Mouse (Mus musculus) kidney, postnatal 10 days (tissue): ENCODE results near the gene Zfp385c.
"Not testable (repeated sequence)": the region's sequence is repeated elsewhere in the genome, so short reads cannot be mapped to it uniquely, and the experiment has no call there.

Experiments used
- DNase-seq: peaks from one replicate; pipeline ENCODE4 v3.0.0; 2021; ENCODE audit warnings: mixed read lengths

Zfp385c gene

DNA sequence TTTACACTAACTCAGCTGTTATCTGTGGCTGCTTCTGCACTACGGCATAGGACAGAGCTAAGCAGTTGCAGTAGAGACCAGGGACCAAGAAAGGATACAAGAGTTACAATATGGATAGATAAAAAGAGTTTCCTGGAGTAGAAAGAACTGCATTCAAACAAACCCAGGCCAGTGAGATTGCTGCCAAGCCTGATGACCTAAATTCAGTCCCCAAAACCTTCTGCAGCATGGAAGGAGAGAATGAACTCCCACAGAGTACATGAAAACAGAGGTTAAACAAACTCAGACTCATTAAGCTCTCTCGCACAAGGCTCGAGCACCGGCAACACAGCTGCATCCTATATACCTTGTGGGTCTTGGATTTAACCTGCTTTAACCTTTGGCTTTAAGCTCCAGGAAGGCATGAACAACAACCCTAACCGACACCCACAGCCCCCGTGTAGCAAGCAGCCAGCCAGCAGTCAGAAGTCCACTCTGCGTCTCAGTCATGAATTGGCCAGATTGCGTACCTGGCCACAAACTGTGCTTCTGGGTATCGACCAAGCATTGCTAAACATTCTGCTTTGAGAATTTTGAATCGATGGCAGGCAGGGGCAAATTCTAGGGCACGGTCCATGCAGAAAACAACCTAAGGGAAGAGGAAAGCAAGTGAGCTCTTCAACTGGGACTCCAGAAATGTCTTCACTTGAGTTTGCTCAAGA lies 99.8 kb downstream of the Zfp385c start:
- no peak for DNase-seq

DNA sequence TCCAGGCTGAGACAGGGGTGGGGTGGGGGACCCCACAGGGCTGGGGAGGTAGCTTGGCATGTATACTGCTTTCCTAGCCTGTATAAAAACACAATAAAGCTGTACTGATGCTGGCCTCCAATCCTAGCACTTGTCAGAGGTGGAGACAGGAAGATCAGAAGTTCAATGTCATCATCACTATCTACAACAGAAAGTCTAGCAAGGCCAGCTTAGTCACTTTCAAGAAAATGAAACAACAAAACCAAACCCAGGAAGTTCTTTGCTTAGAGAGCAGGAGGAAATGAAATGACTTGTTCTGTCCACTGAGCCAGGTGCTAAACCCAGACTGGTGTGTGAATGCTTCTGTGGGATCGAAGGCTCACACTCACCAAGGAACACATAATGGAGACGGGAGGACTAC lies 103.8 kb downstream of the Zfp385c start:
- DNase-seq = no peak

DNA sequence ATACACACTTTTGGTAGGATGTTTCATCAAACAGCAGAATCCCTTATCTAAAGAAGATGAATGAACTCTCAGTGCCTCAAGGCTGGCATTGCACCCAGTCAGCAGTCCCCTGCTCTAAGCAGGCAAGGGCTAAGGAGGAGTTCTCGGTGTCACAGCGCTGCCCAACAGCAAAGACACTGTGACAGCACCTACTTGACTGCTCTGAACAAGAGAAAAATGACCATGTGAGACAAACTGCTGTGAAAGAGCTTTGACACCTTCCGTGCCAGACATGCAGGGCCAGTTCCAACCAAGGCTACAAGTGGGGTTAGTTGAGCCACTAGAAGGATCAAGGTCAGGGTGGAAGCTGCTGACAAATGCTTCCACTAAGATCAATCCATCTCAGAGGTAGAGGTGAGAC lies 107.1 kb downstream of the Zfp385c start:
- DNase-seq = no peak

DNA sequence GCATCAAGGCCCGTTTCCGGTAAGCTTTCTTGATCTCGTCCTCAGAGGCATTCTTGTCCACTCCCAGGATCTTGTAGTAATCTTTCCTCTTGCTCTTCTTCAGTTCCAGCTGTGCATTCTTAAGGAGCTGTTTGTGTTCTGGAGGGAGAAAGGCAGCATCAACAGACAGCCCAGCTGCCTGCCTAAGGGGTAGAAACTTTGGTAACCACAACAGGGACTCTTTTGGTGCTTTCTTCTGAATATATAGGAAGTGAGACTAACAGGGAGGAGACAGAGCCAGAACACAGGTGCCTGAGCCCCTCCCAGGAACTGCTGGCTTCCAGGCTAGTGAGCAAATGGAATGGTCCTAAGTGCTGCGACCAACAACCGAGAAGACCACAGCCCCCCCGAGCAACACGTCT lies 107.7 kb downstream of the Zfp385c start:
- no peak for DNase-seq

DNA sequence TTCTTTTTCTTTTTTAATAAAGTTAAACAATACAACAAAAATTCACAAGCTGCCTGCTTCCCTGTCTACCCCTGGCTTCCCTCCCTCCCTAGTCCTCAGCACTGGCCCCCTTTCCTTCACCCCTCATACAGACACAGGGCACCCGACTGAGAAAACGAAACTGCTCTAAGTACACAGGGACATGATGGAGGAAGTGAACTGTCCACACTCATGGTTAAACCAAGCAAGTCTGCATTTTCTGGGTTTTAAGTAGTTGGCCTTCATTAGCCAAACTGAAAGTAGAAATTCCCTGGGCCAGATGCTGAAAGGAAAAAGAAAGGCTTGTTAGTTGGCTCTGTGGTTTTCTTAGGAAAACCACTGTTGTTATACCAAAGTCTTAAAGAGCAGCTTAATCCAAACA lies 109.4 kb downstream of the Zfp385c start:
- DNase-seq = no peak

DNA sequence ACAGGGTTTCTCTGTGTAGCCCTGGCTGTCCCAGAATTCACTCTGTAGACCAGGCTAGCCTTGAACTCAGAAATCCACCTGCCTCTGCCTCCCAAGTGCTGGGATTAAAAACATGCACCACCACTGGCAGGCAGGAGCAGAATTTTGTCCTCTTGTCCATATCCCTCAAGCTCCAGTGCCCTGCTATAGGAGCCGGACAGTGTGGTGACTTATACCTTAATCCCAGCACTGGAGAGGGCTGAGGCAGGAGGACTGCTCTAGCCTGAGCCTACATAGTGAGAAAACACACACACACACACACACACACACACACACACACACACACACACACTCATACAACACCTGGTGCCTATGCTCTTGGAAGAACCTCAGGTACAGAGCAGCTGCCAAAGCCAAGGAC lies 109.8 kb downstream of the Zfp385c start:
- DNase-seq = not testable (repeated sequence)

DNA sequence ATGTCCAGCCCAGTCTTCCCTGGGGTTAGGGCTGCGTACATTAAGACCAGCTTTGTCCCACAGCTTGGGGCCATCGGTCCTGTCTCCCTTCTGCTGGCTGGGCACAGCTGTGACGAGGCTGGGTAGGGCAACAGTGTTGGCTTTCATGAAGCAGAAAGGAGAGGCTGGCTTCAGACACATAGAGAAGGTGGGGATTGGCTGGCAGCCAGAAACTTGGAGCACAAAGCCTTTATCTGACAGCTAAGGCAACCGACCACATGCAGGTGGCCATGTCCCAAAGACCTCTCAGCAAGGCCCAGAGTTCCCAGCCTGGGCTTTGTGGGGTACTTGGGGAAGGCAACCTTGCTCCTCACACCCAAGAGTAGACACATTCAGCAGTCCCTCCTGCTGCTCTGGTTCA lies 110.5 kb downstream of the Zfp385c start:
- peak; percentile 53 for DNase-seq

DNA sequence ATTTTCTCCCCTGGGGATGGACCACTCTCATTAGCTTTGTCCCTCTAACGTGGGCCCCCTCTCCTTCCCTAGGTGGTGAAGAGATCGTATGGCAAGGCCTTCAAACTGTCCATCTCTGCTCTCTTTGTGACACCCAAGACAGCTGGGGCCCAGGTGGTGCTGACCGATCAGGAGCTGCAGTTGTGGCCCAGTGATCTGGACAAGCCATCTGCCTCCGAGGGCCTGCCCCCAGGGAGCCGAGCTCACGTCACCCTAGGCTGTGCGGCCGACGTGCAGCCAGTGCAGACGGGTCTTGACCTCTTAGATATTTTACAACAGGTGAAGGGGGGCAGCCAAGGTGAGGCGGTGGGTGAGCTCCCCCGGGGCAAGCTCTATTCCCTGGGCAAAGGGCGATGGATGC lies 112.0 kb downstream of the Zfp385c start:
- DNase-seq = no peak

DNA sequence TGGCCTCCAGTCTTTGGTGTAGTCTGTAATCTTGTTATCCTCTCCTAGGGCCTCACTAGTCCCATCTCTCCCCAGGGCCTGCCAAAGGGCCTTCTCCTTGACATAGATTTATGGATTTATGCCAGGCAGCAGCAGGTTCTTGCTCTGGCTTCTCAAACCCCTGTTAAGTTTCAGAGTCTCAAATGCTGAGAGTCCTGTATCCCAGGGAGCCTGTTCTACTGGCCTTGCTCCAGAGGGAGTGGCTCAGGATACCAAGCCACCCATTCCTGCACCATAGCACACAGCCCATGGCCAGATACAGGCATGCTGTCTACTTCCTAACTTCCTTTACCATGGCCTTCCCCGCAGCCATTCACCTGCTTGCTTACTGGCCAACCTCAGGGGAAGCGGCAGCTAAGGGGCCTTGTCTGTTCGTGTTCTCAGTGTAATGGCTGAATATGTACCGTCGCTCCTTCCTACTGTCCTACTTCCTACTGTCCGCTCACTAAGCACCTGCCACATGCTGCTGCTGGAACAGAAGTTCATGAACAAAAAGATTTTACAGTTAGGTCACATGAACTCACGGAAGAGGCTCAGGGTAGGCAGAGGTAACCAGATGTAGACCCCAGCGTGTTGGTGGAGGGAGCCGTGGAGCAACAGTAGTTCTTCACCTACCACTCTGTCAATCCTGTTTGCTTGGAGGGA lies 113.0 kb downstream of the Zfp385c start:
- no peak for DNase-seq

DNA sequence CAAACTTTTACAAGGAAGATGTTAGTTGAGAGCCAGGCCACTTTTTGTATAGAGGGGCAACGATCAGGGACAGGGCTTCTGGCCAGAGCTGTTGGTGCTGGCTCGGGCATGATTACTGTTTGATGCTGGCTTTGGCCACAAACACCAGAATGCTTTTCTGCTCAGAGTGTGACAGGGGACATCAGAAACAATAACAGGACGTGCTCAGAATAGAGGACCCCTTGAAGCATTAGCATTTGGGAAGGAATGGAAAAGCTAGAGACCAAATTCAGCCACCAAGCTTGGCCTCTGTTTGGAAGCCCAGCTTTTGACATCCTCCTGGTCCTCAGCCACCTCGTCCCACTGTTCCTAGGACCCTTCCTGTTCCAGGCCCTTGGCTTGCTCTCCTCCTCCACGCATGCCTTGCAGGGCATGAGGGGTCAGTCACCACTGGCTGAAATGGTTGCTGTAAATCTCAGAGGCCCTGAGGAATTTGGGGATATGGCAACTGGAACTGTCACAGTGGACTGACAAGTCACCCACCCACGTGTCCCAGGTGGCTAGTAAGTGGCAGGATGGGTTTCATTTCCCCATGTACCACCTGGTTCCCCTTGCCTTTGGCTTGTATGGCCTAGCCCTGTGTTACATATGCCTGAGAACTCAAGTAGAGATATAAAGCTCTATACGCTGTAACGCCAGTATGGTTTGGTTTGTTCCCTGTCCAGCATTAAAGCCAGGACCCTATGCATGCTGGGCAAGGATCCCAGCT lies 114.2 kb downstream of the Zfp385c start:
- no peak for DNase-seq
